Mouse (Mus musculus): ENCODE measurements around the gene Nans. TPM values are rescaled to one million over a fixed set of nuclear protein-coding genes. Genes with fewer than 3 reads are reported as not detected.

The Nans gene
- 57.5 TPM for polyA plus RNA-seq (2017; shearing (Covaris generic))

GRCm38 (mm10) chr4:46489028-46489925 is at the start of gene Nans:
Gene Nans, plus strand, starts transcription at chr4:46489248.

GRCm38 (mm10) chr4:46450519-46451131 is 38.4 kb upstream of the Nans start, which contains the start of gene Anp32b:
Gene Anp32b, plus strand, starts transcription at chr4:46450902.

GRCm38 (mm10) chr4:46535840-46536361 is 46.9 kb downstream of the Nans start, which contains the start of gene Trim14:
Gene Trim14, minus strand, starts transcription at chr4:46536141.

Other genes with a start within 250 kb of the Nans start
- 0.27 TPM for gene Foxe1, start 145.6 kb upstream of the Nans start, polyA plus RNA-seq (2017; shearing (Covaris generic))
- 23.5 TPM for gene Trmo, start 99.8 kb upstream of the Nans start, polyA plus RNA-seq (2017; shearing (Covaris generic))
- 0.22 TPM for gene Hemgn, start 75.7 kb upstream of the Nans start, polyA plus RNA-seq (2017; shearing (Covaris generic))
- gene Anp32b, start 38.3 kb upstream of the Nans start, polyA plus RNA-seq (2017; shearing (Covaris generic)): 105 TPM
- 45.5 TPM for gene Trim14, start 46.9 kb downstream of the Nans start, polyA plus RNA-seq (2017; shearing (Covaris generic))
- gene Coro2a, start 113.0 kb downstream of the Nans start, polyA plus RNA-seq (2017; shearing (Covaris generic)): 58.1 TPM
- gene Tbc1d2, start 161.0 kb downstream of the Nans start, polyA plus RNA-seq (2017; shearing (Covaris generic)): 1.0 TPM

All from effector memory CD4-positive, alpha-beta T cell, adult 7 months (primary cell).